Mouse (Mus musculus): ENCODE results near the gene Olfr632. TPM values are rescaled to one million over a fixed set of nuclear protein-coding genes. Genes with fewer than 3 reads are reported as not detected.

The Olfr632 gene
- 0.07 TPM in 1 of 2 replicates, not detected in the other for polyA plus RNA-seq (2012; rRNA removed)

DNA sequence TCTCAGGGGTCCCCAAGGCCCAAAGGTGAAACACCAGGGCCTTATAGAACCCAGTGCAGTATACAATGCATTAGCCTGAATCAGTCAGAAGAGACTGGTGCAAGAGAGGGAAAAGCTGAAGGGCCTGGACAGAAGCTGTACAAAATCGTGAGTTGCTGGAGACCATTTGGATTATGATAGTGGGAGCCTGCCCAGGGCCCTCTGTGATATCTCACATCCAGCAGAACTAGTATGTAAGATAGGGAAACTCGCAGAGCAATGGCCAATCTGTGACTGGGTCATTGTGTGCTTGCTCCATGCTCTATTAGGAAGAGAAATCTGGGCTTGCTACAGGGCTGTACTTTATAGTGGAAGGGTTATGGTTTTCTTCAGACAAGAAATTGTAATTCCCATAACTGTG is at the start of gene Olfr632:
TSS of gene Olfr632 (plus strand) at position 84 of the 400 bp plus-strand sequence.
- Histone ChIP-seq H3K4me3 (ENCODE audit: control insufficient read depth, insufficient read depth, low read length) (no peak within 1 kb of the TSS), H3K27ac (ENCODE audit: control insufficient read depth, insufficient read depth, low read length) (no peak within 1 kb of the TSS), H3K4me1 (replicated peaks; ENCODE audit: control insufficient read depth, insufficient read depth, low read length) (no peaks in the 10 kb centered on the region), H3K36me3 (ENCODE audit: control insufficient read depth, insufficient read depth, low read length) (no peaks in the 10 kb centered on the region), H3K27me3 (ENCODE audit: control insufficient read depth, insufficient read depth, low read length) (no peaks in the 10 kb centered on the region)
- TF ChIP-seq CTCF (IDR thresholded peaks at IDR 0.05; ENCODE audit: borderline replicate concordance, control insufficient read depth, extremely low read depth, insufficient read depth, low read length, poor library complexity) (no peak), POLR2A (IDR thresholded peaks at IDR 0.05; ENCODE audit: control insufficient read depth, extremely low read depth, insufficient read depth, low read length, poor library complexity) (no peak)
- DNase-seq = no peak
- WGBS = 91% methylated on average over 2 of the region's 2 CpGs

DNA sequence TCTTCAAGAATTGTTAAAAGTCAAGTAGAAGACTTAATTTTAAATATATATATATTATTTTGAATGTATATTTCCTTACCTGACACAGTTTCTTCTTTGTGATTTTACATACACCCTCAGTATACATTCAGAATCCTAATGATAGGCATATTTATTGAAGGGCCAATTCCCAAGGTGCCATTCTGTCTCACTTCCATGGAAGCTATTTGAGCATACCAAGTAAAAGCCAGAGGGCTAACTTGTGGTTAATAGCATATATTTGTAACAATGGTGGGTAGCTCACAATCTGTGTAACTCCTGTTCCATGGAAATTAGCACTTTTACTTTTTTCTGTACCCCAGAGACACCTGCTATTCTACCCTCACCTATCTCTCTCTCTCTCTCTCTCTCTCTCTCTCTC is 48.0 kb upstream of the Olfr632 start, which contains the start of gene Olfr66:
TSS of gene Olfr66 (minus strand) at position 101 of the 400 bp plus-strand sequence.
- no peaks in the 10 kb centered on the region for H3K4me1 ChIP-seq (replicated peaks; ENCODE audit: control insufficient read depth, insufficient read depth, low read length)
- H3K36me3 ChIP-seq (ENCODE audit: control insufficient read depth, insufficient read depth, low read length) = no peaks in the 10 kb centered on the region
- TF ChIP-seq CTCF (IDR thresholded peaks at IDR 0.05; ENCODE audit: borderline replicate concordance, control insufficient read depth, extremely low read depth, insufficient read depth, low read length, poor library complexity) = no peak
- no peak for TF ChIP-seq POLR2A (IDR thresholded peaks at IDR 0.05; ENCODE audit: control insufficient read depth, extremely low read depth, insufficient read depth, low read length, poor library complexity)
- DNase-seq = no peak
- no peak within 1 kb of the TSS for H3K27ac ChIP-seq (ENCODE audit: control insufficient read depth, insufficient read depth, low read length)
- H3K4me3 ChIP-seq (ENCODE audit: control insufficient read depth, insufficient read depth, low read length) = no peak within 1 kb of the TSS
- H3K27me3 ChIP-seq (ENCODE audit: control insufficient read depth, insufficient read depth, low read length) = no peaks in the 10 kb centered on the region

DNA sequence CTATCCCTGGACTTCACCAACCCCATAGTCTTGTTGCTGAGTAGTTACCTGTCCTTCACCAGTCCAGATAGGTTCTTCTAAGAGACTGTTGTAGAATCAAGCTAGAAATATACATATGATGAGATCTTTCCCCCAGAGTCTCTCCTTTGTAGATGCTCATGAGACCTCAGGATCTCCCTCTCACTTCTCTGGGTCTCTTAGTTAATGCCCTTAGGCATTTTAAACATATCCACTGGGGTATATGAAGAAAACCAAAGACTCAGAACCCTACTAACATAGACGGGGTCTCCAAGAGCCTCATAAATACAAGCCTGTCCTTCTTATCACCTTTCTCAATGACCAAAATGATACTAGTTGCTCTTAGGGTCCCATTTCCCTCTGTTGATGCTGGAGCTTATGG is 39.8 kb upstream of the Olfr632 start, which contains the start of gene Olfr64:
TSS of gene Olfr64 (minus strand) at position 101 of the 400 bp plus-strand sequence.
- H3K4me1 ChIP-seq (replicated peaks; ENCODE audit: control insufficient read depth, insufficient read depth, low read length) = no peaks in the 10 kb centered on the region
- H3K27me3 ChIP-seq (ENCODE audit: control insufficient read depth, insufficient read depth, low read length) = no peaks in the 10 kb centered on the region
- no peak within 1 kb of the TSS for H3K4me3 ChIP-seq (ENCODE audit: control insufficient read depth, insufficient read depth, low read length)
- H3K27ac ChIP-seq (ENCODE audit: control insufficient read depth, insufficient read depth, low read length) = no peak within 1 kb of the TSS
- DNase-seq = no peak
- no peaks in the 10 kb centered on the region for H3K36me3 ChIP-seq (ENCODE audit: control insufficient read depth, insufficient read depth, low read length)
- WGBS = 90% methylated on average over 1 of the region's 1 CpGs
- no peak for TF ChIP-seq CTCF (IDR thresholded peaks at IDR 0.05; ENCODE audit: borderline replicate concordance, control insufficient read depth, extremely low read depth, insufficient read depth, low read length, poor library complexity)
- no peak for TF ChIP-seq POLR2A (IDR thresholded peaks at IDR 0.05; ENCODE audit: control insufficient read depth, extremely low read depth, insufficient read depth, low read length, poor library complexity)

DNA sequence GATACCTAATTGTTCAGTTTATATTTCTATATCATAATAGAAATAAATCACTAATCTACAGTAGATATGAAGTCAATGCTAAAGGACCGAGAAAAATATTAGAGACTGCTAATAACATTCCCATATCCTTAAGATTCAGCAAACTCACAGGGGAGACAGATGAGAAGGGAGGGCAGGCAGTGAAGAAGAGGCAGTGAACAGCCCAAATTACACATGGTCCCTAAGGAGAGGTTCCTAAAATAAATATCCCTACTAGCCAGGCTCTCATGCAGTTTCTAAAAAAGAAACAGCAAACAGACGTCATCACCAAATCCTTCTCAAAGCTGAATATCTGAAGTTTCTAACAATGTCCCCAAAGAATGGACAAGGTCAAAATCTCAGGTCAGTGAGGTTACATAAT is 31.0 kb upstream of the Olfr632 start, which contains the start of gene Olfr65:
TSS of gene Olfr65 (plus strand) at position 301 of the 400 bp plus-strand sequence.
- Histone ChIP-seq H3K4me3 (ENCODE audit: control insufficient read depth, insufficient read depth, low read length) (no peak within 1 kb of the TSS), H3K4me1 (replicated peaks; ENCODE audit: control insufficient read depth, insufficient read depth, low read length) (no peaks in the 10 kb centered on the region), H3K36me3 (ENCODE audit: control insufficient read depth, insufficient read depth, low read length) (no peaks in the 10 kb centered on the region), H3K27me3 (ENCODE audit: control insufficient read depth, insufficient read depth, low read length) (no peaks in the 10 kb centered on the region), H3K27ac (ENCODE audit: control insufficient read depth, insufficient read depth, low read length) (no peak within 1 kb of the TSS)
- 98% methylated on average over 2 of the region's 2 CpGs for WGBS
- DNase-seq = no peak
- TF ChIP-seq POLR2A (IDR thresholded peaks at IDR 0.05; ENCODE audit: control insufficient read depth, extremely low read depth, insufficient read depth, low read length, poor library complexity) (no peak), CTCF (IDR thresholded peaks at IDR 0.05; ENCODE audit: borderline replicate concordance, control insufficient read depth, extremely low read depth, insufficient read depth, low read length, poor library complexity) (no peak)

DNA sequence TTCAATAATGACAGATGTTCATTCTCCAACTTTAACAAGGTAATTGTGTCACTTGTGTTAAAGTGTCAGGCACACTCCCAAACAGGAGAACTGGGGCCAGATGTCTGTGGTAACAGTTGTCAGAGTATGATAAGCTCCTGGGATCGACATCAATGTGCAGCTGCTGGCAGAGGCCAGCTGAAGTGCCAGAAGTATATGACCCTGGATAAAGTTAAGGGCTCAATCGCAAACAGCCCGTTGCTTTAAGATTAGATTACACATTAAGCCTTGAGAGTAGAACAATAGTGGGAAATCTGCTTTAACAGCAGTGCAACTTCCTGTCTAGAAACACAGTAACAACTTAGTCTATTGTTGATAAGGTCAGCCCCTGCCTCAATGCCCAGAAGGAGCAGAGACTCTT is 24.1 kb upstream of the Olfr632 start:
- H3K27ac ChIP-seq (ENCODE audit: control insufficient read depth, insufficient read depth, low read length) = no peak overlapping the region
- DNase-seq = no peak
- WGBS = 13% methylated on average over 3 of the region's 3 CpGs
- H3K27me3 ChIP-seq (ENCODE audit: control insufficient read depth, insufficient read depth, low read length) = no peaks in the 10 kb centered on the region
- no peak overlapping the region for H3K4me3 ChIP-seq (ENCODE audit: control insufficient read depth, insufficient read depth, low read length)
- no peaks in the 10 kb centered on the region for H3K4me1 ChIP-seq (replicated peaks; ENCODE audit: control insufficient read depth, insufficient read depth, low read length)
- H3K36me3 ChIP-seq (ENCODE audit: control insufficient read depth, insufficient read depth, low read length) = no peaks in the 10 kb centered on the region
- TF ChIP-seq POLR2A (IDR thresholded peaks at IDR 0.05; ENCODE audit: control insufficient read depth, extremely low read depth, insufficient read depth, low read length, poor library complexity) = no peak

DNA sequence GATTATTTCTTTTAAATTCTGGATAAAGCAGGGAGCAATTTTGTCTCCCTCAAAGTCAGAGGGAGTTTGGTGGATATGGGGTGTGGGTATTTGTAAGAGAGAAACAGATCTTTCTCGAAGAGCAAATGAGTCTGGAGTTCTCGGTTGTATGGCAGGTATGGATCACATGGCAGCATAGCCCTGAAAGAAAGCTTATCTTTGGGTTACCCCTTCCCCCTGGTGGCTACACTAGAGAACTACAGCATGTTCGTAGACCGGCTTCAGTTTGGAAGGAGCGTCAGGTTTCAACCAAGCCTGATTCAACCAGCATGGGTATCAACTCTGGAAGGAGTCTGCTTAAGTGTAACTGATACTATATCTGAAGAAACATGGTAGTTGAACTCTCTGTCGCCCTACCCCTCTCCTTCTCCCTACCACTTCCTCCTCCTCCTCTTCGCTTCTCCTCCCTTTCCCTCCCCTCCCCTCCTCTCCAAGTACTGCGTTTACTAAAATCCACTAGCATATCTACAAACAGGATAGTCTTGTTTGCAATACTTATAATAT is 21.1 kb upstream of the Olfr632 start:
- DNase-seq = no peak
- Histone ChIP-seq H3K36me3 (ENCODE audit: control insufficient read depth, insufficient read depth, low read length) (no peaks in the 10 kb centered on the region), H3K4me3 (ENCODE audit: control insufficient read depth, insufficient read depth, low read length) (no peak overlapping the region), H3K27me3 (ENCODE audit: control insufficient read depth, insufficient read depth, low read length) (no peaks in the 10 kb centered on the region), H3K4me1 (replicated peaks; ENCODE audit: control insufficient read depth, insufficient read depth, low read length) (no peaks in the 10 kb centered on the region), H3K27ac (ENCODE audit: control insufficient read depth, insufficient read depth, low read length) (no peak overlapping the region)
- TF ChIP-seq POLR2A (IDR thresholded peaks at IDR 0.05; ENCODE audit: control insufficient read depth, extremely low read depth, insufficient read depth, low read length, poor library complexity) (no peak), CTCF (IDR thresholded peaks at IDR 0.05; ENCODE audit: borderline replicate concordance, control insufficient read depth, extremely low read depth, insufficient read depth, low read length, poor library complexity) (no peak)
- WGBS = 89% methylated on average over 8 of the region's 8 CpGs

DNA sequence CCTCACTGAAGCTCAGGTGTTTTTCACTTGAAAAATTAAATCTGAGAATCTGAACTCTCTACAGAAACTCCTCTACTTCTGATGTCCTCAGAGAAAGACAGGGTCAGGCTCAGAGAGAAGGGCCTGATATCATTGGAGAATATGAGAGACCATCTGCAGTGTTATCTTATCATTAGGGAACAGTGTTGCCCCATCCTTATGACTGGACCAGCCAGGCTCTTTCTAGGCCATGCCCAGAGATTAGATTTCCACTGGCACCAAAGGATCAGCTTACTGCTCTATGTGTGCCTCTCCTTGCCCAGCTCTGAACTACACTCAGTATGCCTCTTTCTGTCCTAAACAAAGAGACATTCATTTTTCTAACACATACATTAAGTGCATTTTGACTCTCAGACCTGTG is 18.8 kb upstream of the Olfr632 start:
- Histone ChIP-seq H3K27me3 (ENCODE audit: control insufficient read depth, insufficient read depth, low read length) (no peaks in the 10 kb centered on the region), H3K36me3 (ENCODE audit: control insufficient read depth, insufficient read depth, low read length) (no peaks in the 10 kb centered on the region), H3K27ac (ENCODE audit: control insufficient read depth, insufficient read depth, low read length) (no peak overlapping the region), H3K4me3 (ENCODE audit: control insufficient read depth, insufficient read depth, low read length) (no peak overlapping the region), H3K4me1 (replicated peaks; ENCODE audit: control insufficient read depth, insufficient read depth, low read length) (no peaks in the 10 kb centered on the region)
- TF ChIP-seq POLR2A (IDR thresholded peaks at IDR 0.05; ENCODE audit: control insufficient read depth, extremely low read depth, insufficient read depth, low read length, poor library complexity) (no peak), CTCF (IDR thresholded peaks at IDR 0.05; ENCODE audit: borderline replicate concordance, control insufficient read depth, extremely low read depth, insufficient read depth, low read length, poor library complexity) (no peak)
- no peak for DNase-seq

All from thymus, adult 2 months (tissue).